Mouse (Mus musculus) kidney, postnatal 25 days (tissue): ENCODE data around the gene Anxa4.

Source experiments
- DNase-seq, 2 experiments: peaks; one replicate each; pipeline ENCODE4 v3.0.0; 2021; ENCODE audit warnings: mixed read lengths in 2 of 2

The Anxa4 gene

DNA sequence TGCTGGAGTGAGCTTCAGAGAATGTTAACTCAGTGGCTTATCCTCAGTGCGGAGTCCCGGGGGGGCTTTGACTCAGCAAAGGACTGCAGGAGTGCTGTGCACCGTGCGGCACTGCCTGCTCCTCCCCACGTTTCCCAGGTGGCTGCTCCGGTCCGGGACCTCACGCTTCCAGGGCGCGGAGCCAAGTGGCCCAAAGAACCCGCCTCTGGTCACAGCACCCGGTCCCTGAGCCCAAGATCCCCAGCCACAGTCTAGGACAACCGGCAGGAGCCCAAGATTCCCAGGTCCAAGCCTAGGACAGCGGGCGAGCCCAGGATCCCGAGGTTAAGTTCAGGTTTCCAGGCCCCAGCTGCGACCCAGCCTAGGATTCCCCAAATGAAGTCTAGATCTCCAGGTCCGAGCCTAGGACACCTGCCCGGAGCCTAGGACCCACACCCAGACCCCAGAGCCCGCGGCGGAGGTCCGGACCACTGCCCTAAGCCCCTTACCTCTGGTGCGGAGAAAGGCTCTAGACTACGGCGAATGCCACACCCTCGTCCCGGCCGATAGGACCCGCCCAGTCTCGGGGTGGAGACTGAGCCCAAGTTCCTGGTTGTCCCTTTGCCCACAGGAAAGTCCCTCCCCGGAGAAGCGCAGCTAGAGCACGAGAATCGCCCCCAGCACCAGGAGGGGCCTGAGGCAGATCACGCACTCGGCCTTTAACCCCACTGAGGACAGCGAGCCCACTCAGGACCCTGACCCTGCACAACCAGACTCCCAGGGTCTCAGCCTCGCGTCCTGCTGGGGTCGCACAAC is at the start of gene Anxa4:
TSS of gene Anxa4 (minus strand) at position 564 of the 795 bp plus-strand sequence.
- DNase-seq: peak; percentile 88 to 92

DNA sequence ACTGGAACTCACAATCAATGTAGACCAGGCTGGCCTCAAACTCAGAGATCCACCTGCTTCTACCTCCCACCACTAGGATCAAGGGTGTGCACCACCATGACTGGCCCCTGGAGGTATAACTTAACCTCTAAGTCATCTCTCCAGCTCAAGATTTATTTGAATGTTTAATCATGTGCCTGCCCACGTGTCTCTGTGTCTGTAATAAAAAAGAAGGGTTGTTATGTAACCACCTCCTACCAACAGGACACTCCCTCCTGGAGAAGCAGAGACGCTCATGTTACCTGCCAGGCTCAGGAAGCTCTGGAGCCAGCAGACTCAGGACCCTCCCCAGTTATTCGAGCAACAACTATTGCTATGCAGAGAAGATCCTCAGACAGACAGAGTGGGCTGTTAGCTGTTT is 48.6 kb upstream of the Anxa4 start:
- peak; percentile 52 to 53 for DNase-seq

DNA sequence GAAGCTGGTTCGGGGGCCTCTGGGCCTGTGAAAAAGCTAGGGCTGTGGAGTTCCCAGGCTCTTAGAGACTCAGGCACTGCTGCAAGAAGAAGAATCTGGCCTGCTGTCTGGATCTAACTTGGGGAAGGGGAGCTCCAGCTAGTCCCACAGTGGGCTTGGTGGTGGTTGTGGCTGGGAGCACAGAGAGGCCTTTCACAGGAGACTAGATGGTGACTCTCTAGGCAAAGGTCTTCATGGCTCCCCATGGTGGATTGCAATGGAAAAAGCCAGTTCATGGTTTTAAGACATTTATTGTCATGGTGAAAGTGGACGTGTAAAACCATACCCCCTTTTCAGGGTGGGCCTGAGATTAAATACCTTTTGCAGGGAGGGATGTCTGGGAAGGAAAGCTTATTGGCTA is 45.7 kb upstream of the Anxa4 start:
- no peak for DNase-seq

DNA sequence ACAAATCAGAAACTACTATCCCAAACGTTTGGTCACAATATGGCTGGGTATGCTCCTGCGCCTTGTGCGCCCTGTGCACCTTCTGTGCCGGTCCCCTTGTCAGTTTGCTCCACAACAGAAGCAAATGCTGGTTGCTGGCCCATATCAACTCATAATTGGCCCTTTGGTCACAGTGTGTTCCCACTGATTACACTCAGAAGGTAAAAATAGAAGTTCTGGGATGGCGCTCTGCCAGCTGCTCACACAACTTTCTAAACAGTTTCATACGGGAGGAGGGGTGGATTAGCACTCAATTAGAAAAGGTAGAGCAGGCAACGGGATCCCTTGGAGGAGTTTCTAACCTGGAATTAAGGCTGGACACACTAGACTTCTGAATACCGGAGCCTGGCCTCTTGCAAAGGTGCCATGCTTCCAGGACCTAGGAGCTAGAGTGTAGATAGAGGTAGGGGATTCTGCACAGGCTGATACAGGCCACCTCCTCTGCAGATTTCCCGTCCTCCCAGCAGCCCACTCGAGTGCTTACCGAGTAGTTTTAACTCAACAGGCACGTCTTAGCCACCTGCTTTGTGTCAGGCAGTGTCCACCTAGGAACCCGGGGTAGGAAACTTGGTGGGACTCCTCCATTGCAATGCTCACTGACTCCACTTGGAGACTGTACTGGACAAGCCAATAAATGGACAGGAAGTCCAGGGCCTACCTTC is 39.6 kb upstream of the Anxa4 start:
- DNase-seq: peak; percentile 84 to 90

DNA sequence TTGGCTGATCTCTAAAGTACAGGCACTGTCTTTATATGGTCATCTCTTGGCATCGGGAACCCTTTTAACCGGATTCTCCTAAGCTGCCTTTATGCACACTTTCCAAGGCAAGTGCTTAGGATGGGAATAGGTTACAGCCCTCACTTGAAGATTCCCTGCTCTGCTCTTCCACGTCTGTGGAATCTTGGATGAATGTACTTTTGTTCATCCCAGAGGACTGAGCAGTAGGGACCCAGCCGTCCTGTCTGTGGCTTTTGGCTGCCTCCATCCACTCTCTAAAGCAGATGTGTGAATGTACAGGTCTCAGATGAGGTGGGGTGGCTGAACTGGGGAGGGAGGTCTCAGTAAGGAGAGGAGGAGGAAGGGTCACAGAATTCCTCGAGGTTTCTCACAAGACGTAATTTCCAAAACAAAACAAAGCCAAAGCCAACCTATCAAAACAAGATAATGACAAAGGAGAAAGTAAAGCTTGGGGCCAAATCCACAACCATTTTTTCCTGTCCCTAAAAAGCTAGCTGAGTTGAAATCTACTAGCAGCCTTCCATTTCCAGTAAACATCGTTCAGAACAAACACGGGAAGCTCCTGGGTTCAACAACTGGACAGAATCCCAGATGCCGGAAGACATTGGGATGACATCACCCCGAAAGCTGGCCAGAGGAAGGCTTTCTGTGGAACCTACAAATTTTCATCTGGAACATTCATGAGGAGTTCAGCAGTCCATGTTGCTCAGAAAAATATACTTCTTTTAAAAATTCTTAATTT is 37.5 kb upstream of the Anxa4 start:
- DNase-seq: peak; percentile 43 to 64

DNA sequence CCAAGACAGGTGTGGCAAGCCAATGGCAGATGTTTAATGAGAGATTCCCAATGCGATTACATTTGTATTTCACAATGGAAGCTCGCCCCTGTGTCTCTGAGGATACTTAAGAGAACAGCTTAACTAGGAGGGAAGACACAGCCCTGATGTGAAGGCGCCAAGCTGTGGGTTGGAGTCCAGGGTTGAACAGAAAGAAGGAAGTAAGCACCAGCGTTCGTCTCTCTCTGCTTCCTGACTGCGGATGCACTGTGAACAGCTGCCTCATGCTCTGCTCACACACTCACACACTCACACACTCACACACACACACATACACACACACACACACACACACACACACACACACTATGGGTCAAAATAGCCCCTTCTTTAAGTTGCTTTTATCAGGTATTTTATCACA is 36.4 kb upstream of the Anxa4 start:
- no peak for DNase-seq

DNA sequence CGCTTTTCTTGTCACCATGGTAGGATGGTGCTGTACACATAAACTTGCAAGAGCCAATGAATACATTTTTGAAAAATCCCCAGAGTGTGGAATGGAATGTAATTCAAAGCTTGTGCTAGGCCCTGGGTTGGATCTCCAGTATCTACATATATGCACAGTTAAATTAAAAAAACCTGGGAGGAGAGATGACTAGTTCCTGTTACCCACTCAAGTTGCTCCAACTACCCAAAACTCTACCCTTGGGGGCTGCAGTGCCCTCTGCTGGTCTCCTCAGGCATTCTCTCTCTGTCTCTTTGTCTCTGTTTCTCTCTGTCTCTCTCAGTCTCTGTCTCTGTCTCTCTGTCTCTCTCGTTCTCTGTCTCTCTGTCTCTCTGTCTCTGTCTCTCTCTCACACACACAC is 34.0 kb upstream of the Anxa4 start:
- DNase-seq: no peak

DNA sequence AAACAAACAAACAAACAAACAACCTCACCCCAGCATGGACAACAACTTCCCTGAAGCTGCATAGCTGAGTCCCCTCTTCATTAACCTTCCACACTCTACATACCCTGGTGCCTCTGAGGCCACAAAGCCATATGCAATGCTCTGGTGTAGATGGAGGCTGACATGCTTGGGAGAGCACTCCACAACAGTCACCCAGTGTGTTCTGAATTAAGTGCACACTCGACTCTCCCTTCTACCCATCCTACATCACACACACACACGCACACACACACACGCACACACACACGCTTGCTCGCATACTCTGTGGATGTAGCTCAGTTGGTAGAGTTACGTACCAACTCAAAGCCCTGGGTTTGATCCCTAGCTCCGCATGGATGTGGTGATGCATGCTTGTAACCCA is 31.0 kb upstream of the Anxa4 start:
- no peak for DNase-seq

DNA sequence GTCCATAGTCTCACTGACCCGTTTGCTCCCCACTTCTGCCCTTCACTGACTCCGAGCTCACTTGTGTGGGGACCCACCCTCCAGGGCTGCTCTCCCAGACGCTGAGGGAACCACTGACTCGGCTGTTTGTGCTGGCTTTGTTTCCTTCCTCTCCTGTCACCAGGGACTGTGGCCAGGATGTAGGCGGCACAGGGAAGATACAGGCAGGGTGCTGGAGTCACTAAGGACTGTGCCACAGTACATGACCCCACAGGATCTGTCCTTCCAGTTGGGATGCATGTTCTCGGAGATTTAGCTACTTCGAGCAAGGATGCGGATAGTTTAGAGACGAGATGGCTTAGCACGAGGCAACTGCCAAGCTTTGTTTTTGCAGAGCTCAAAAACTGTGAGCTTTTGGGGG is 30.4 kb upstream of the Anxa4 start:
- DNase-seq: peak; percentile 53 to 80

DNA sequence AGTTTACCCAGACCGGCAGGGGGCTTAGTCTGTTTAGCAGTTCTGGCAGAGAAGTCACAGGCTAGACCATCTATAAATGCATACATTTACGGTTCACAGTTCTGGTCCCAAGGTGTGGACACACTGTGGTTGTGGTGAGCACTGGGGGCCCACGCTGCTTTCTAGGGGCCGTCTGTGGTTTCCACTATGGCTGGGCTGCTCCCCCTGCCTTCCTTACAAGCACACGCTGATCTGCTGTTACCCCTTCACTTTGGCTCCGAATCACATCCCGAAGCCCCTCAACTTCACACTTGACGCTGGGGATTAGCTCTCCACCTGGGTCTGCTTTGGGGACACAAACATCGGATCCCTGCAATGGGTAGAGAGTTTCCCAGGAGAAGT is 29.7 kb upstream of the Anxa4 start:
- DNase-seq: no peak

DNA sequence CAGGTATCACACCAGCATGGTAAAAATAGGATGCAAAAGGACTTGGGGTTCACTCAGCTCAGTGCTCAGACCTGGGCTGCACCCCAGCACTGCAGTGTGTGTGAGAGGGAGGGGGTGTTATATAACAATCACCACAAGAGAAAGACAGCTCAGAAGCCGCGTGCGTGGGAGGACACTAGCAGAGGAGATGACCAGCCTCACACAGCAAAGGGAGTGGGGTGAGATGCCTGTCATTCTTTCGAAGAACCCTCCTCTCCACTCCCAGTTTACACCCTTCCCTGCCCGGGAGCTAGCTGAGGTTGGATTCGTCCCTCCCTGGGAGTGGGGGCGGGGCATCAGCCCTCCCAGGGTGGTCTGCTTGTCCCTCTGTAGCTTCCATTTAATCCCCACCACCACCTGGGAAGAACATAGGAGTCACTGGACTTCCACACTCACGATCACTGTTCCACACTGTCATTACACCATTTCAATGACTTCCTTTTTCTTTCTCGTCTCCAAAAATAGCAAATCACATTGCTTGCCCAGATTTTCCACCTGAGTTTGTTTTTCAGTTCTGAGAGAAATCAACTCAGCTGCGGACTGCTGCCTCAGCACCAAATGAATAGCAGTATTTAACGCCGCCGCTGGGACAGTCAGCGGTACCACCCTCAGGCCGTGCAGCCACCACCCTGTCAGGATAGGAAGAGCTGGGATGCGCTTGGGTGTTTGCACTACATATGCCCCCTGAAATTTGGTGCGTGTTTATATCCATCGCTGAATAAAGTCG is 29.1 kb upstream of the Anxa4 start:
- peak; percentile 33 to 77 for DNase-seq

DNA sequence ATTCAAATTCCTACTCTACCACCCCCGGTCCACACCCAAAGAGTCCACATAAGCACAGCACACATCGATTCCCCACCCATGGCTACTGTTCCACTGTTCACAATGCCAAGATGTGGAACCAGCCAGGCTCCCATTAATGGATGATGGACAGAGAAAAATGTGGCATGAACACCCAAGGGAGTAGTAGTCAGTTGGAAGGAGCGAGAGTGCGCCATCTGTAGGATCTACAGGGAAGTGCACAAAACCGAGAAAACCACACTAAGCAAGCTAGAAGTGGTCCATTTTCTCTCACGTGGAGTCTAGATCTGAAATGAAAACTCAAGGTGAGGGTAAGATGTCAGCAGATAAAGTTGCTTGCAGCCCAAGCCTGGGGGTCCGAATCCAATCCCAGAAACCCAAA is 27.3 kb upstream of the Anxa4 start:
- no peak for DNase-seq

DNA sequence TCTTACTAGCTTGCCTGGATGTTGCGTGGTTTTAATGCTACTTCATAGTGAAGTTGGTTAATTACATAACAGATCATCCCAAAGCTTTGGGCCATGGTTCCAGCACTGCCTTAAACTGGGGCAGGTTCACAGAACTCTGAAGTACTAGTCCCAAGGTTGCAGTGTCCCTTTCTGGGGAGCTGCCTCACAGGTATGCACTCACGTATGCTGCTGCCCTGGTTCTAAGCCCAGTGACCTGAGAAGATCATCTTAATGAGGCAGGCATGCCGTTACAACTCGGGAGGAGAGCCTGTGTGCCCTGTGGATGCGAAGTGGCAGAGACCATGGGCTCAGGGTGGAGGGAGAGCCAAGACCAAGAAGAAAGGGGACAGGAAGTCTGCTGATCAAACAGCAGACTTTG is 26.5 kb upstream of the Anxa4 start:
- peak; percentile 28 to 73 for DNase-seq

DNA sequence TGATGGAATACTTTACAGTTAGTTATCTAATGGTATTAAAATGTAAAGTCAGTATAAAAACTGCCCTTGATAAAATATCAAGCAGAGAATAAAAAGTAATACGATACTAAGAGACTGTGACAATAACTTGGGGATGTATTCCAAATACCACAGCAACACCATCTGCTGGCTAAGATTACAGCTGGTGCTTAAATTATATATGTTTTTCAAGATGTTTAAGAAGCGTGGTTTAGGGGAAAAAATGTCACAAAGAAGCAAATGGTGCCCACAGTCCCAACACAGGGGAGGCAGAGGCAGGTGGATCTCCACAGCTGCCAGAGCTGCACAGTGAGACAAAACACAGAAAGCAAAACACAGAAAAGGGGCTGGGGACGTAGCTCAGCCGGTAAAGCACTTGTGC is 25.5 kb upstream of the Anxa4 start:
- DNase-seq: peak in 1 of 2 experiments; percentile 15

DNA sequence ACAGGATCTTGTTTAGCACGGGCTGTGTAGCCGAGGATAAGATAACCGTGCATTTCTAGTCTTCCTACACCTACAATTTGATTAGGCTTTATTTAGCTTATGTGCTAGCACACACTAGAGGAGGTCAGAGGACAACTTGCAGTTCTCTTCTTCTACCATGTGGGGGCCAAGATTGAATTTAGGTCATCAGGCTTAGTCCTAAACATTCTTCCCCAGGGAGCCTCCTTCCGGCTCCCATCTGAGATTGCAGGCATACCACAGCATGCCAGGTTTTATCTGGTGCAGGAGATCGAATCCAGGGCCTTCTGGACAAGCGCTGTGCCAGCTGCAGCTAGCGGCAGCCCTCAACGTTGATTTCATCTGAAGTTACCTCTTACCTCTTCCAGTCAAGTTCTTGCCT is 23.2 kb upstream of the Anxa4 start:
- DNase-seq: peak; percentile 58 to 64

DNA sequence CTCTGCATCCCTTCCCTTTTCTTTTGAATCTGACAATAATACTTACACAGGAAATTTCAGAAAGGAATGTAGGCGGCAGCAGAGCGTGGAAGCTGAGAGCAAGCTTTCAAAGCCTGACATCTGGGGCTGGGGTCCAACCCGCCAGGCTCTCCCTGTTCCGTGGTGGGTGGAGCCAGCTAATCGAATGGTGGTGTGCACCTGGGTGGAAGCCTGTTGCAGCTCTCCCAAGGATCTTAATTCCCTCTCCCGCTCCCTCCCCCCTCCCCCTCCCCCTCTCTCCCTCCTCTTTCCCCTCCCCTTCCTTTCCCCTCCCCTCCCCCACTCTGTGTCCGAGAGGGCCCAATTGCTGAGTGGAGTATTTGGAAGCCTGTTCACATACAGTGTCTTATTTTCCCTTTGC is 22.1 kb upstream of the Anxa4 start:
- DNase-seq: no peak

DNA sequence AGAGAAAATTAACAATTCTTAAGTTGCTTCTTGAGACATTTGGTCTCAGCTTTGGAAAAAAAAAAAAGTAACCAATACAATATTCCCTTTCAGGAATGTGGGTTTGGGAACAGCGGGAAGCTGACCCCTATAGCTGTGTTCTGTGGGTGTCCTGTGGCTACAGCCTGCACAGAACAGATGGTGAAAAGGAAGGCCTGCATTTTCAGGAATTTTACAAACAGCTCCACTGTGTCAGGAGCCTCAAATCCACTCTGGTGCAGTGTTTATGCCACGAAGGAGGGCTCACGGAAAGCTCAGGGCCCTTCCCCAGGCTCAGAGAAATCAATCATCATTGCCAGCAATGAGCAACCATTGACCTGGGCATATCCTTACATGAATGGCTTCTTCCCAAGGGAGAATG is 21.5 kb upstream of the Anxa4 start:
- DNase-seq: no peak

DNA sequence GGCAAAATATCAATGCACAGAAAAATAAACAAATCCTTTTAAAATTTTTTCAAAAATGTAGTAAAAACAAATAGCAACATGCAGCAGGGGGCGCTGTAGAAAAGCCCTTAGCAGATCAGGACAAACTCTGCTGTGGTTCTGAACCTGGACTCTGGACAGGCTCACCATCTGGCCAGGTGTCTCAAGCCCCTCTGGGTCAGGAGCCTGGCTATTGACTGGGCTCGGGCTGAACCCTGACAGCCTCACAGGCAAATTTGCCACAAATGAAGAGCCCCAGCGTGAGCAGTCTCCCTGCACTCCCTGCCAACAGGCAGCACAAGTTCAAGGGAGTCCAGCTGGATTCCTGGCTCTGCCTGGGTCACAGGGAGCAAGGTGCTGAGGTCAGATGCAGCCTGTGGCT is 20.0 kb upstream of the Anxa4 start:
- DNase-seq: peak; percentile 75 to 89

DNA sequence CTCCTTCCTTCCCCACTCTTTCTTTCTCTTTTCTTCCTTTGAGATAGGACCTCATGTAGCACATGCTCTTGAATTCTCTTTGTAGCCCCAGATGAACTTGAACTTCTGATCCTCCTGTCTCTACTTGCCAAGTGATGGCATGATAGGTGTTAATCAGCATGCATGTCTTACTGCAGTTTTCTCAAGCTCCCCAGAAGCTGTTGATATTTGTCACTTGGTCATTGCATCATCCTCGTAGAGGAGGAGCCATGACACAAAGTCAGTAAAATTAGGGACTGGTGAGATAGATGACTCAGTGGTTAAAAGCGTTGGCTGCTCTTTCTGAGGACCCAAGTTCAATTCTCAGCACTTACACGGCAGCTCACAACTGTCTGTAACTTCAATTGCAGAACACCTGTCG is 19.5 kb upstream of the Anxa4 start:
- DNase-seq: no peak

DNA sequence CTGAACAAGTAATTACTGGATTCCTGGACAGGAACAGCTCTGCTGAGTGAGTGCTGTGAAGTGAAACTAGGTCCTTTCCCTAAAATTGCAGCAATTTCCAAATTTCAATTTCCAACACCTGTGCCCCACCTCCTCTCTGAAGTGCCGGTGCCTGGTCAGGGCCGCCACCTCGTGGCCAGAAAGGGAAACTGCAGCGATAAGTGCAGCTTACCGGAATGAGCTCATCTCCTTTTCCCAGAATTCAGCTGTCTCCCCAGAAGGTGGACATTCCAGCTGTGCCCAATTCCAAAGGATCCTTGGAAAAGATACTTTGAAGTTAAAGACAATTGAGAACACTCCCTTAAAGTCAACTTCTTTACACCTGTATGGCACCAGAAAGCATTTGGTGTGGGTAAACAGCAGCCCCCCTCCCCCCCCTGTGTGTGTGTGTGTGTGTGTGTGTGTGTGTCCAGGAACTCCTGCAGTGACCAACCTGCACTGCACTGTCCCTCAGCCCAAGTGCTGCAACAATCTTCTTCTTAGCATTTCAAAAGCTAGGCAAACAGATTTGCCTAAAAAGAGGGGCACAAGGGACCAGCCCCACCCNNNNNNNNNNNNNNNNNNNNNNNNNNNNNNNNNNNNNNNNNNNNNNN is 13.2 kb upstream of the Anxa4 start:
- peak; percentile 77 to 80 for DNase-seq

DNA sequence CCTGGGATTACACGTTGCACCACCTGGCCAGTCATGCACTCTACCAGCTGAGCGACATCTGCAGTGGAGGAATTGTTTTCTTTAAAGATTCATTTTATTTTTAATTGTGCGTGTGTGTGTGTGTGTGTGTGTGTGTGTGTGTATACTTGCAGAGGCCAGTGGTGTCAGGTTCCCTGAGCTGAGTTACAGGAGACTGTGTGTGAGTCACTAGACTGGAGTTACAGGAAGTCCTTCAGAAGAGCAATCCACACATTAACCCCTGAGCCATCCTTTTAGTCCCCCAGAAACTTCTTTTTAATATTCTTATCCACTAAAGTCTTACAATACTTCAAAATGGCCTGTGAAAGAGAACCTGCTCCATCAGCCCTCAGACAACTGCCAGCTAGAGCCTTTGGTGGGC is 11.3 kb upstream of the Anxa4 start:
- DNase-seq: no peak

DNA sequence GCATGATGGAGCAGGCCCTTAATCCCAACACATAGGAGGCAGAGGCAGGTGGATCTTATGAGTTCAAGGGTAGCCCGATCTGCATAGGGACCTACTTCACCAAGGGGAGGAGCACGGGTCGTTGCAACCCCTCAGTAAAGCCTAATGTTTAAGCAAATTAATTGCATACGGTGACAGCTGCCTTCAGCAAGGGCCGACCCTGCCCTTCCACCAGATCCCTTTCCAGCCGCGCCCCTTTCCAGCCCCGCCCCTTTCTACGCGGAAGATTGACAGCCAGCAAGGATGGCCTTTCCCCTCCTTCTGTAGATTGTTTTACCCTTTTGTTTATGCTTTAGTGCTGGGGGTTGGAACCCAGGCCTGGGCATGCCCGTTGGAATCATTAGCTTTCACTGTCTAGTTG is 8.0 kb upstream of the Anxa4 start:
- no peak for DNase-seq

DNA sequence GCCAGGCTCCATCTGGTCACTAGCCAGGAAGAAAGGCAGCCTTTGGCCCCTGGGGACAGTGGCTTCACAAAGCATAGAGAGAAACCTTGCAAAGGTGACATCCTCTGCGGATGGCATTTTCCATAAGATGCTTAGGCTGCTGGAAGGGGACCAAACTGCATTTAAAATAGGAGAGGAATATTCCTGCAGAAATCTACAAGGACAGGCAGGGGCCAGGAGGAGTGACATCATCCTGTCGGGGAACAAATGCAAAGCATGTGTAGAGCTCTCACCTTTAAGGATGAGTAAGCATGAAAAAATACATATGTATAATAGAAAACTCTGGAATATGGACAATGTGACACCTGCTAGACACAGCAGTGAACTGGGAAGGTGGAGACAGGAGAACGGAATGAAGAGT is 7.1 kb upstream of the Anxa4 start:
- DNase-seq: no peak
